28 mouse cellular contexts compared by ENCODE assay signal in the genomic region with DNA sequence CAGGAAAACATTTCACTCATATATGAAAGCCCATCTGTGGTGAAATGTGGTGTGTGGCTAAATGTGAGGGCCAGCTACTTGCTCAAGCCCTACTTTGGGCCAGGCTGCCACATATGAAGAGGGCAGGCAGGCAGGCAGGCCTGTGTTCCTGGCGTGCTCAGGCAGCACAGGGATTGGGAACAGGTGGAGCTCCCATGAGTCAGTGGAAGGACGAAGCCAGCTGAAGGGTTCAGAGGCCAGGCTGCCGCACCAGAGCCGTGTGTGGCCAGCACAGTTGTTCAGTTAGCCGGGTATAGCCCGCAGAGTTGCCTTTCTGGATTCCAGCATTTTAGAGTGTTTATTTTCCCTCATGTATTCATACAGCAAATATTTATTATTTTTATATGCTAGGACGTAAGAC.
"Had no signal": no experiment of that assay in that cellular context is flagged by ENCODE, and none has a peak within 500 bp of the region (broad histone marks: within the 10 kb centered on the region; RNA-seq: fewer than 3 reads in every experiment).

No protein-coding gene starts in this region.

- H3K9me3 ChIP-seq: embryonic facial prominence, embryonic 10.5 days; embryonic facial prominence, embryonic 12.5 days; embryonic facial prominence, embryonic 13.5 days; embryonic facial prominence, embryonic 15.5 days; forebrain, embryonic 10.5 days; forebrain, embryonic 12.5 days; forebrain, embryonic 13.5 days; forebrain, embryonic 15.5 days had no signal

- ATAC-seq: forebrain, embryonic 13.5 days; forebrain, embryonic 14.5 days; forebrain, embryonic 15.5 days; forebrain, embryonic 16.5 days; forebrain, postnatal 0 days had no signal

- H3K27ac ChIP-seq: embryonic facial prominence, embryonic 10.5 days; embryonic facial prominence, embryonic 12.5 days; embryonic facial prominence, embryonic 13.5 days; embryonic facial prominence, embryonic 15.5 days; forebrain, embryonic 10.5 days; forebrain, embryonic 12.5 days; forebrain, embryonic 13.5 days; forebrain, embryonic 15.5 days; gastrocnemius, adult 2 months; heart, adult 2 months had no signal

- H3K4me2 ChIP-seq: embryonic facial prominence, embryonic 12.5 days; embryonic facial prominence, embryonic 13.5 days; embryonic facial prominence, embryonic 15.5 days; forebrain, embryonic 12.5 days; forebrain, embryonic 13.5 days; forebrain, embryonic 15.5 days had no signal

- H3K36me3 ChIP-seq: embryonic facial prominence, embryonic 10.5 days; embryonic facial prominence, embryonic 12.5 days; embryonic facial prominence, embryonic 13.5 days; embryonic facial prominence, embryonic 15.5 days; forebrain, embryonic 10.5 days; forebrain, embryonic 12.5 days; forebrain, embryonic 15.5 days had no signal

- H3K9ac ChIP-seq: embryonic facial prominence, embryonic 12.5 days; embryonic facial prominence, embryonic 13.5 days; embryonic facial prominence, embryonic 15.5 days; forebrain, embryonic 12.5 days; forebrain, embryonic 13.5 days; forebrain, embryonic 15.5 days; forebrain, postnatal 0 days had no signal

- H3K4me3 ChIP-seq: embryonic facial prominence, embryonic 10.5 days; embryonic facial prominence, embryonic 12.5 days; embryonic facial prominence, embryonic 13.5 days; embryonic facial prominence, embryonic 15.5 days; erythroblast, embryonic 14.5 days; forebrain, embryonic 10.5 days; forebrain, embryonic 12.5 days; forebrain, embryonic 13.5 days; forebrain, embryonic 15.5 days; gastrocnemius, adult 2 months; heart, adult 2 months had no signal

- H3K4me1 ChIP-seq: embryonic facial prominence, embryonic 15.5 days had no signal

- H3K27me3 ChIP-seq: forebrain, embryonic 15.5 days had no signal

- DNase-seq: cerebellum, adult 8-10 months; cerebellum, adult 9-10 months; cerebellum, adult 9-11 months; cerebellum, postnatal 10 days; cerebellum, postnatal 14 days; cerebellum, postnatal 25 days; cerebellum, postnatal 36 days; embryo, embryonic 11 days; forebrain, postnatal 0 days; gastrocnemius, adult 2 months; gastrocnemius, postnatal 10 days; gastrocnemius, postnatal 14 days; gastrocnemius, postnatal 25 days; gastrocnemius, postnatal 36 days; heart, adult 11 months; heart, adult 18-20 months; heart, adult 2 months had no signal
